In the genomic region with DNA sequence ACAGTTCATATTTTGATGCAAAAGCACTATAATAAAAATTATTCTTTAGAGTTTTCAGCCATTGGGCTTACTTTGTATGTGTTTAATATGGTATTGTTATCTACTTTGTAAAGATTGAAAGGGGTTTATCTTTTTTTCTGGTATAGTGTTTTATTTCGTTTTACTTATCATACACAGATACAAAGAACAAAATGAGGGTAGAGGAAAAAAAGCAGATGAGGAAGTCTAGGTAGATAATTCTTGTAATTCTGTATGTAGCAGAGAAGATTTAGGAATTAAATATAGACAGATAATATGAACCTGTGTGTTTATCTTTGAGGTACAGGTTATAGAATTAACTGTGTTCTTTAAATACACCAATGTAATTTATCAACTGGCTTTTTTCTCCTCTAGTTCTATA, we compare ENCODE assay signal across 31 mouse cellular contexts.
"Had no signal": no experiment of that assay in that cellular context is flagged by ENCODE, and none has a peak within 500 bp of the region (broad histone marks: within the 10 kb centered on the region; RNA-seq: fewer than 3 reads in every experiment).

No protein-coding gene starts in this region.

- H3K27ac ChIP-seq: heart, embryonic 10.5 days; heart, embryonic 13.5 days; heart, embryonic 15.5 days; hindbrain, embryonic 10.5 days; hindbrain, embryonic 12.5 days; hindbrain, embryonic 13.5 days; hindbrain, embryonic 14.5 days; hindbrain, embryonic 15.5 days; hindbrain, postnatal 0 days; intestine, embryonic 15.5 days; kidney, embryonic 15.5 days; kidney, postnatal 0 days; layer of hippocampus, adult 2 months; left cerebral cortex, adult 2 months had no signal

- H3K9ac ChIP-seq: heart, embryonic 12.5 days; heart, embryonic 13.5 days; heart, embryonic 15.5 days; hindbrain, embryonic 12.5 days; hindbrain, embryonic 13.5 days; hindbrain, embryonic 14.5 days; hindbrain, embryonic 15.5 days; intestine, embryonic 15.5 days; kidney, embryonic 15.5 days had no signal

- H3K27me3 ChIP-seq: heart, embryonic 12.5 days; heart, embryonic 13.5 days; heart, embryonic 15.5 days; hindbrain, embryonic 12.5 days; hindbrain, embryonic 13.5 days; hindbrain, embryonic 15.5 days; intestine, embryonic 15.5 days; kidney, embryonic 15.5 days had no signal

- DNase-seq: heart, postnatal 10 days; heart, postnatal 14 days; heart, postnatal 36 days; heart, postnatal 4 days; kidney, adult 11 months; kidney, adult 18-20 months; kidney, adult 2 months; kidney, adult 8-10 months; kidney, adult 9 months; kidney, postnatal 10 days; kidney, postnatal 14 days; kidney, postnatal 25 days; kidney, postnatal 36 days; kidney, postnatal 4 days; layer of hippocampus, adult 9-11 months; layer of hippocampus, postnatal 36 days had no signal

- H3K4me3 ChIP-seq: heart, embryonic 10.5 days; heart, embryonic 12.5 days; heart, embryonic 13.5 days; heart, embryonic 15.5 days; hindbrain, embryonic 10.5 days; hindbrain, embryonic 12.5 days; hindbrain, embryonic 13.5 days; hindbrain, embryonic 15.5 days; intestine, embryonic 15.5 days; kidney, embryonic 15.5 days; layer of hippocampus, adult 2 months; left cerebral cortex, adult 2 months had no signal

- H3K36me3 ChIP-seq: heart, embryonic 15.5 days; intestine, embryonic 15.5 days had no signal

- H3K4me1 ChIP-seq: heart, embryonic 10.5 days; hindbrain, embryonic 10.5 days; hindbrain, embryonic 12.5 days; hindbrain, embryonic 13.5 days; hindbrain, embryonic 15.5 days; intestine, embryonic 15.5 days; kidney, embryonic 15.5 days had no signal

- H3K9me3 ChIP-seq: heart, embryonic 10.5 days; heart, embryonic 12.5 days; heart, embryonic 13.5 days; heart, embryonic 15.5 days; hindbrain, embryonic 10.5 days; hindbrain, embryonic 12.5 days; hindbrain, embryonic 13.5 days; hindbrain, embryonic 15.5 days; intestine, embryonic 15.5 days; kidney, embryonic 15.5 days had no signal
